Comparison of ENCODE assay signal across 23 mouse cellular contexts in genomic region chr17:7877191-7877764, GRCm38 (mm10). TPM values are rescaled to one million over a fixed set of nuclear protein-coding genes. Genes with fewer than 3 reads are reported as not detected.
A peak's percentile ranks its signal among the peaks of the same experiment; 100 is the strongest.
DNase-seq lines count a peak whose midpoint lies in the region; ATAC-seq lines count a peak whose summit lies in the region.
"Had no signal": no experiment of that assay in that cellular context is flagged by ENCODE, and none has a peak within 500 bp of the region (broad histone marks: within the 10 kb centered on the region; RNA-seq: fewer than 3 reads in every experiment).

No protein-coding gene starts in this region.

- peak; percentile 26 for DNase-seq in CD4-positive, CD25-positive, alpha-beta regulatory T cell, adult 2 months (ENCODE audit: low read depth, low spot score)
- peak; percentile 10 to 26 for DNase-seq in lung, adult 18-20 months
- no peak for DNase-seq in lung, postnatal 14 days
- no peak for DNase-seq in left cerebral cortex, postnatal 36 days (ENCODE audit: low spot score in 2 of 2)
- DNase-seq: adrenal gland, adult 2 months; cerebellum, adult 11-12 months; cerebellum, adult 9-11 months; gastrocnemius, adult 2 months; gastrocnemius, postnatal 36 days; heart, postnatal 10 days; kidney, adult 11 months; kidney, postnatal 36 days; liver, embryonic 13.5 days; midbrain, embryonic 14.5 days had no signal

- intact Hi-C loops in left cerebral cortex, postnatal 36 days (cut with DNase I), result no loop called here

- no peak for ATAC-seq in CD4-positive, CD25-positive, alpha-beta regulatory T cell, adult 4 months
- peak; percentile 45 for ATAC-seq in common myeloid progenitor, adult 5-6 weeks (replicated peaks; ENCODE audit: low read depth, poor library complexity, severe bottlenecking)
- peak; percentile 56 for ATAC-seq in megakaryocyte progenitor cell, adult 5-6 weeks (replicated peaks; ENCODE audit: poor library complexity)
- ATAC-seq in cerebellum, adult (ENCODE audit: insufficient number of reproducible peaks, low FRiP score, low TSS enrichment), result no peak
- ATAC-seq: forebrain, embryonic 16.5 days had no signal

RNA-seq across cellular contexts. Expression of gene Tagap, which starts 48.5 kb away (rescaled TPM):
- polyA plus RNA-seq in CD4-positive, CD25-positive, alpha-beta regulatory T cell, adult 4 months (2017; shearing (Covaris generic)), result 100 to 1,000 TPM; 108 to 131 TPM
- 10.1 and 12.4 TPM in 2 replicates for total RNA-seq in common myeloid progenitor, adult 5-6 weeks (2017)
- 24.1 and 30.4 TPM in 2 replicates for total RNA-seq in megakaryocyte progenitor cell, adult 5-6 weeks (2015)
- 16.3 and 26.6 TPM in 2 replicates for total RNA-seq in megakaryocyte progenitor cell, adult 5-6 weeks (2017)
- total RNA-seq in left cerebral cortex, postnatal 36 days (2021), result 1 to 10 TPM; 5.5 to 6.0 TPM
- polyA plus RNA-seq: erythroblast, embryonic 14.5 days had no signal

RNA-seq across cellular contexts. Expression of gene Fndc1, which starts 50.2 kb away (rescaled TPM):
- polyA plus RNA-seq in CD4-positive, CD25-positive, alpha-beta regulatory T cell, adult 4 months (2017; shearing (Covaris generic)), result not detected
- total RNA-seq in common myeloid progenitor, adult 5-6 weeks (2017), result not detected in 2 replicates
- total RNA-seq in megakaryocyte progenitor cell, adult 5-6 weeks (2015), result 0.12 TPM in 1 of 2 replicates, not detected in the other
- total RNA-seq in megakaryocyte progenitor cell, adult 5-6 weeks (2017), result not detected in 2 replicates
- 1 to 10 TPM; 4.4 to 7.3 TPM for total RNA-seq in left cerebral cortex, postnatal 36 days (2021)
- total RNA-seq: hematopoietic stem cell, adult 5-6 weeks; monocyte, adult 5-6 weeks had no signal
- polyA plus RNA-seq: erythroblast, embryonic 14.5 days; inflammation-experienced regulatory T-cells, adult 6 months had no signal

Comparison
In these comparisons a context has a peak if more than half of its experiments do, and no peak if none do; other contexts are left out.
1. DNase-seq: peak in CD4-positive, CD25-positive, alpha-beta regulatory T cell, adult 2 months (single experiment) and lung, adult 18-20 months (2 of 2); none in lung, postnatal 14 days (single experiment) and left cerebral cortex, postnatal 36 days (0 of 2).
2. ATAC-seq: peak in common myeloid progenitor, adult 5-6 weeks (single experiment) and megakaryocyte progenitor cell, adult 5-6 weeks (single experiment); none in CD4-positive, CD25-positive, alpha-beta regulatory T cell, adult 4 months (single experiment) and cerebellum, adult (single experiment).